Mouse (Mus musculus): Measurements from ENCODE around the gene Dnajc5g. TPM values are rescaled to one million over a fixed set of nuclear protein-coding genes. Genes with fewer than 3 reads are reported as not detected.

Dnajc5g gene
- polyA plus RNA-seq, 1 experiment from 2014 or later = not detected

- H3K4me2 ChIP-seq (replicated peaks; ENCODE audit: low read depth, low read length) = peak overlapping the region; percentile 22; the same call in 1 of the 2 replicates
- 0 out of 2 replicates have a peak, but pooled peaks cover 4% of the 10 kb centered on the region for H3K4me1 ChIP-seq (ENCODE audit: insufficient read depth, low read depth, low read length)
- H3K4me3 ChIP-seq (ENCODE audit: low read depth, low read length) = no peak overlapping the region
- ATAC-seq (no peak), DNase-seq (ENCODE audit: low spot score) (peak; percentile 25)
- no peaks in the 10 kb centered on the region for H3K9me3 ChIP-seq (ENCODE audit: low read length)
- H3K27me3 ChIP-seq (replicated peaks; ENCODE audit: insufficient read depth, low read length) = peaks cover 42% of the 10 kb centered on the region
- 13% methylated on average over 9 of the region's 9 CpGs for WGBS
- no peak for TF ChIP-seq EP300 (IDR thresholded peaks at IDR 0.05)
- no peak for TF ChIP-seq CTCF (IDR thresholded peaks at IDR 0.05)
- H3K27ac ChIP-seq (ENCODE audit: low read length) = no peak overlapping the region
- no peak overlapping the region for H3K9ac ChIP-seq (replicated peaks; ENCODE audit: low read depth)
- no peaks in the 10 kb centered on the region; the same call in 1 of the 2 replicates for H3K36me3 ChIP-seq (ENCODE audit: insufficient read depth, low read length)
These were observed 32.9 kb downstream of the Dnajc5g start for GRCm38 (mm10) chr5:31138968-31139425.

- TF ChIP-seq CTCF (IDR thresholded peaks at IDR 0.05) (no peak), EP300 (IDR thresholded peaks at IDR 0.05) (no peak)
- peak; percentile 8 for DNase-seq (ENCODE audit: low spot score)
These were observed 43.7 kb downstream of the Dnajc5g start for GRCm38 (mm10) chr5:31149781-31150180.

GRCm38 (mm10) chr5:31151746-31152145 is 45.7 kb downstream of the Dnajc5g start:
- no peak overlapping the region for H3K4me3 ChIP-seq (ENCODE audit: low read depth, low read length)
- peaks cover 8% of the 10 kb centered on the region; the same call in 1 of the 2 replicates for H3K4me1 ChIP-seq (ENCODE audit: insufficient read depth, low read depth, low read length)
- no peaks in the 10 kb centered on the region for H3K27me3 ChIP-seq (replicated peaks; ENCODE audit: insufficient read depth, low read length)
- ATAC-seq = no peak
- TF ChIP-seq CTCF (IDR thresholded peaks at IDR 0.05) (peak; percentile 36; the same call in 1 of the 2 replicates), EP300 (IDR thresholded peaks at IDR 0.05) (no peak)
- no peak overlapping the region for H3K9ac ChIP-seq (replicated peaks; ENCODE audit: low read depth)
- WGBS = 73% methylated on average over 3 of the region's 3 CpGs
- no peak overlapping the region for H3K27ac ChIP-seq (ENCODE audit: low read length)
- no peaks in the 10 kb centered on the region for H3K9me3 ChIP-seq (ENCODE audit: low read length)
- peak; percentile 14 for DNase-seq (ENCODE audit: low spot score)
- peaks cover under 1% of the 10 kb centered on the region; the same call in 1 of the 2 replicates for H3K36me3 ChIP-seq (ENCODE audit: insufficient read depth, low read length)
- no peak overlapping the region for H3K4me2 ChIP-seq (replicated peaks; ENCODE audit: low read depth, low read length)

More at GRCm38 (mm10) chr5:31149781-31150180, 43.7 kb downstream of the Dnajc5g start:
- no peak for ATAC-seq
- Histone ChIP-seq H3K9me3 (ENCODE audit: low read length) (no peaks in the 10 kb centered on the region), H3K4me1 (ENCODE audit: insufficient read depth, low read depth, low read length) (peaks cover 8% of the 10 kb centered on the region; the same call in 1 of the 2 replicates), H3K9ac (replicated peaks; ENCODE audit: low read depth) (no peak overlapping the region), H3K4me3 (ENCODE audit: low read depth, low read length) (no peak overlapping the region), H3K27me3 (replicated peaks; ENCODE audit: insufficient read depth, low read length) (no peaks in the 10 kb centered on the region), H3K4me2 (replicated peaks; ENCODE audit: low read depth, low read length) (no peak overlapping the region), H3K27ac (ENCODE audit: low read length) (no peak overlapping the region), H3K36me3 (ENCODE audit: insufficient read depth, low read length) (no peaks in the 10 kb centered on the region)
- WGBS = 58% methylated on average over 4 of the region's 4 CpGs

GRCm38 (mm10) chr5:31153516-31154151 is 47.5 kb downstream of the Dnajc5g start:
- 27% methylated on average over 6 of the region's 6 CpGs for WGBS
- ATAC-seq (peak; percentile 16), DNase-seq (ENCODE audit: low spot score) (no peak)
- H3K4me1 ChIP-seq (ENCODE audit: insufficient read depth, low read depth, low read length) = peaks cover 8% of the 10 kb centered on the region; the same call in 1 of the 2 replicates
- no peaks in the 10 kb centered on the region for H3K9me3 ChIP-seq (ENCODE audit: low read length)
- H3K9ac ChIP-seq (replicated peaks; ENCODE audit: low read depth) = peak overlapping the region; percentile 73
- no peaks in the 10 kb centered on the region for H3K27me3 ChIP-seq (replicated peaks; ENCODE audit: insufficient read depth, low read length)
- H3K36me3 ChIP-seq (ENCODE audit: insufficient read depth, low read length) = peaks cover 16% of the 10 kb centered on the region
- TF ChIP-seq EP300 (IDR thresholded peaks at IDR 0.05) = no peak
- no peak for TF ChIP-seq CTCF (IDR thresholded peaks at IDR 0.05)
- peak overlapping the region; percentile 81; the same call in 1 of the 2 replicates for H3K27ac ChIP-seq (ENCODE audit: low read length)
- H3K4me3 ChIP-seq (ENCODE audit: low read depth, low read length) = peak overlapping the region; percentile 63
- peak overlapping the region; percentile 64 for H3K4me2 ChIP-seq (replicated peaks; ENCODE audit: low read depth, low read length)

GRCm38 (mm10) chr5:31154152-31154553 is 48.1 kb downstream of the Dnajc5g start, which contains the start of gene Mpv17:
Gene Mpv17, minus strand, starts transcription at chr5:31154251.
- Histone ChIP-seq H3K27ac (ENCODE audit: low read length) (peak within 1 kb of the TSS; percentile 81), H3K4me3 (ENCODE audit: low read depth, low read length) (peak within 1 kb of the TSS; percentile 63), H3K27me3 (replicated peaks; ENCODE audit: insufficient read depth, low read length) (no peaks in the 10 kb centered on the region), H3K4me2 (replicated peaks; ENCODE audit: low read depth, low read length) (peak within 1 kb of the TSS; percentile 64), H3K36me3 (ENCODE audit: insufficient read depth, low read length) (peaks cover 19% of the 10 kb centered on the region), H3K9ac (replicated peaks; ENCODE audit: low read depth) (peak within 1 kb of the TSS; percentile 73), H3K9me3 (ENCODE audit: low read length) (no peaks in the 10 kb centered on the region), H3K4me1 (ENCODE audit: insufficient read depth, low read depth, low read length) (peaks cover 8% of the 10 kb centered on the region; the same call in 1 of the 2 replicates)
- DNase-seq (ENCODE audit: low spot score) = peak; percentile 97
- ATAC-seq = peak; percentile 98
- no peak for TF ChIP-seq CTCF (IDR thresholded peaks at IDR 0.05)
- TF ChIP-seq EP300 (IDR thresholded peaks at IDR 0.05) = no peak
- WGBS = under 1% methylated on average over 19 of the region's 19 CpGs

Other genes with a start within 250 kb of the Dnajc5g start
- gene Tmem214, start 238.3 kb upstream of the Dnajc5g start, polyA plus RNA-seq (2015; fragmentation: Nextera tagmentation; extraction: Ambion mirVana) = 58.2 and 63.8 TPM in 2 replicates
- gene Agbl5, start 217.6 kb upstream of the Dnajc5g start, polyA plus RNA-seq (2015; fragmentation: Nextera tagmentation; extraction: Ambion mirVana) = 9.9 and 10.2 TPM in 2 replicates
- gene Ost4, start 198.5 kb upstream of the Dnajc5g start, polyA plus RNA-seq (2015; fragmentation: Nextera tagmentation; extraction: Ambion mirVana) = 340 and 365 TPM in 2 replicates
- 121 and 135 TPM in 2 replicates for gene Emilin1, start 192.9 kb upstream of the Dnajc5g start, polyA plus RNA-seq (2015; fragmentation: Nextera tagmentation; extraction: Ambion mirVana)
- gene Khk, start 184.9 kb upstream of the Dnajc5g start, polyA plus RNA-seq (2015; fragmentation: Nextera tagmentation; extraction: Ambion mirVana) = 43.6 and 48.7 TPM in 2 replicates
- 1.8 and 2.3 TPM in 2 replicates for gene Cgref1, start 160.7 kb upstream of the Dnajc5g start, polyA plus RNA-seq (2015; fragmentation: Nextera tagmentation; extraction: Ambion mirVana)
- gene Preb, start 145.9 kb upstream of the Dnajc5g start, polyA plus RNA-seq (2015; fragmentation: Nextera tagmentation; extraction: Ambion mirVana) = 76.5 and 79.7 TPM in 2 replicates
- 0.44 and 0.49 TPM in 2 replicates for gene Tcf23, start 137.6 kb upstream of the Dnajc5g start, polyA plus RNA-seq (2015; fragmentation: Nextera tagmentation; extraction: Ambion mirVana)
- 260 and 289 TPM in 2 replicates for gene Atraid, start 58.0 kb upstream of the Dnajc5g start, polyA plus RNA-seq (2015; fragmentation: Nextera tagmentation; extraction: Ambion mirVana)
- 3.4 and 3.6 TPM in 2 replicates for gene Slc5a6, start 57.4 kb upstream of the Dnajc5g start, polyA plus RNA-seq (2015; fragmentation: Nextera tagmentation; extraction: Ambion mirVana)
- gene Cad, start 51.5 kb upstream of the Dnajc5g start, polyA plus RNA-seq (2015; fragmentation: Nextera tagmentation; extraction: Ambion mirVana) = 4.1 and 4.2 TPM in 2 replicates
- not detected in 2 replicates for gene Slc30a3, start 2.0 kb downstream of the Dnajc5g start, polyA plus RNA-seq (2015; fragmentation: Nextera tagmentation; extraction: Ambion mirVana)
- gene Trim54, start 10.4 kb downstream of the Dnajc5g start, polyA plus RNA-seq (2015; fragmentation: Nextera tagmentation; extraction: Ambion mirVana) = 0.49 and 0.55 TPM in 2 replicates
- not detected in 2 replicates for gene Ucn, start 32.5 kb downstream of the Dnajc5g start, polyA plus RNA-seq (2015; fragmentation: Nextera tagmentation; extraction: Ambion mirVana)
- gene Mpv17, start 48.0 kb downstream of the Dnajc5g start, polyA plus RNA-seq (2015; fragmentation: Nextera tagmentation; extraction: Ambion mirVana) = 38.2 and 53.6 TPM in 2 replicates
- gene Gm29609, start 73.6 kb downstream of the Dnajc5g start, polyA plus RNA-seq (2015; fragmentation: Nextera tagmentation; extraction: Ambion mirVana) = 0.73 TPM in 1 of 2 replicates, not detected in the other
- gene Gtf3c2, start 73.9 kb downstream of the Dnajc5g start, polyA plus RNA-seq (2015; fragmentation: Nextera tagmentation; extraction: Ambion mirVana) = 24.2 and 26.2 TPM in 2 replicates
- gene Snx17, start 86.9 kb downstream of the Dnajc5g start, polyA plus RNA-seq (2015; fragmentation: Nextera tagmentation; extraction: Ambion mirVana) = 103 and 106 TPM in 2 replicates
- 44.4 and 45.0 TPM in 2 replicates for gene Eif2b4, start 87.1 kb downstream of the Dnajc5g start, polyA plus RNA-seq (2015; fragmentation: Nextera tagmentation; extraction: Ambion mirVana)
- gene Zfp513, start 96.0 kb downstream of the Dnajc5g start, polyA plus RNA-seq (2015; fragmentation: Nextera tagmentation; extraction: Ambion mirVana) = 6.6 and 7.4 TPM in 2 replicates
- 77.6 TPM in 2 replicates for gene Ppm1g, start 114.4 kb downstream of the Dnajc5g start, polyA plus RNA-seq (2015; fragmentation: Nextera tagmentation; extraction: Ambion mirVana)
- 125 and 131 TPM in 2 replicates for gene Nrbp1, start 134.6 kb downstream of the Dnajc5g start, polyA plus RNA-seq (2015; fragmentation: Nextera tagmentation; extraction: Ambion mirVana)
- 0.45 and 0.62 TPM in 2 replicates for gene Gm9970, start 134.9 kb downstream of the Dnajc5g start, polyA plus RNA-seq (2015; fragmentation: Nextera tagmentation; extraction: Ambion mirVana)
- gene Krtcap3, start 145.4 kb downstream of the Dnajc5g start, polyA plus RNA-seq (2015; fragmentation: Nextera tagmentation; extraction: Ambion mirVana) = 44.5 and 50.4 TPM in 2 replicates
- 24.2 and 25.6 TPM in 2 replicates for gene Ift172, start 184.8 kb downstream of the Dnajc5g start, polyA plus RNA-seq (2015; fragmentation: Nextera tagmentation; extraction: Ambion mirVana)
- 9.7 and 11.8 TPM in 2 replicates for gene Fndc4, start 189.8 kb downstream of the Dnajc5g start, polyA plus RNA-seq (2015; fragmentation: Nextera tagmentation; extraction: Ambion mirVana)
- 0.08 TPM in 1 of 2 replicates, not detected in the other for gene Gckr, start 191.2 kb downstream of the Dnajc5g start, polyA plus RNA-seq (2015; fragmentation: Nextera tagmentation; extraction: Ambion mirVana)

Measured in lung, postnatal 0 days (tissue).